Mouse (Mus musculus) embryonic facial prominence, embryonic 11.5 days (tissue): ENCODE data around the gene Lta. TPM values are rescaled to one million over a fixed set of nuclear protein-coding genes. Genes with fewer than 3 reads are reported as not detected.

Experiments
- ATAC-seq: fragments of 200-750 bp; cut with Nextera tagmentation; replicated peaks from 2 replicates; pipeline ENCODE4 v1.8.0; 2017; ENCODE audit warnings: low read depth; ENCODE audit not compliant: insufficient number of reproducible peaks, low FRiP score, low TSS enrichment
- DNase-seq: peaks from one replicate; pipeline ENCODE4 v3.0.0-alpha.2; 2015; ENCODE audit warnings: low spot score
- H3K27ac ChIP-seq: fragments of 300-500 bp; sonication (generic); replicated peaks from 2 replicates; pipeline ENCODE4 v1.5.1; 2014; ENCODE audit warnings: mild to moderate bottlenecking, low read depth, low read length, control low read depth
- H3K27me3 ChIP-seq: fragments of 300-500 bp; sonication (generic); 2 replicates; pipeline ENCODE4 v1.6.1; 2014; ENCODE audit warnings: mild to moderate bottlenecking, low read length, moderate library complexity, mixed read lengths; ENCODE audit not compliant: control insufficient read depth, insufficient read depth
- H3K36me3 ChIP-seq: fragments of 300-500 bp; sonication (generic); replicated peaks from 2 replicates; pipeline ENCODE4 v1.6.1; 2014; ENCODE audit warnings: low read depth, mild to moderate bottlenecking, low read length, moderate library complexity, mixed read lengths; ENCODE audit not compliant: control insufficient read depth, insufficient read depth
- H3K4me1 ChIP-seq: fragments of 300-500 bp; sonication (generic); 2 replicates; pipeline ENCODE4 v1.6.1; 2014; ENCODE audit warnings: low read length, mixed read lengths; ENCODE audit not compliant: control insufficient read depth, insufficient read depth
- H3K4me2 ChIP-seq: fragments of 300-500 bp; sonication (generic); 2 replicates; pipeline ENCODE4 v1.6.1; 2014; ENCODE audit warnings: low read depth, mild to moderate bottlenecking, control low read depth, low read length, moderate library complexity
- H3K4me3 ChIP-seq: fragments of 300-500 bp; sonication (generic); 2 replicates; pipeline ENCODE4 v1.5.1; 2014; ENCODE audit warnings: low read depth, low read length, control low read depth
- H3K9ac ChIP-seq: fragments of 300-500 bp; sonication (generic); replicated peaks from 2 replicates; pipeline ENCODE4 v1.6.1; 2014; ENCODE audit warnings: mild to moderate bottlenecking, control low read depth, low read length
- H3K9me3 ChIP-seq: fragments of 300-500 bp; sonication (generic); replicated peaks from 2 replicates; pipeline ENCODE4 v1.6.1; 2016; ENCODE audit warnings: mild to moderate bottlenecking, low read length, inconsistent platforms, mixed read lengths; ENCODE audit not compliant: control insufficient read depth
- WGBS: fragments of 180-500 bp; shearing (Covaris S2); extraction: QIAGEN DNeasy Blood & Tissue Kit; methylation state at CpG from one replicate; pipeline ENCODE4 v1.1.7; 2014; 5-methylcytosine and 5-hydroxymethylcytosine counted together
- polyA plus RNA-seq: library from polyadenylated mRNA; unstranded; fragments of >200 nt; fragmentation: Nextera tagmentation; extraction: Ambion mirVana; gene quantifications from 2 replicates; pipeline ENCODE4 v1.2.1, GENCODE M21; 2014

Gene Lta
- polyA plus RNA-seq, 1 experiment from 2014 or later, result not detected

- no peaks in the 10 kb centered on the region for H3K9me3 ChIP-seq
- 80% methylated on average over 14 of the region's 14 CpGs for WGBS
- no peak overlapping the region for H3K4me2 ChIP-seq
- no peaks in the 10 kb centered on the region for H3K27me3 ChIP-seq
- H3K4me3 ChIP-seq, result no peak overlapping the region
- no peak for DNase-seq
- no peak overlapping the region for H3K9ac ChIP-seq
- ATAC-seq, result no peak
- H3K36me3 ChIP-seq, result peaks cover 4% of the 10 kb centered on the region
- no peaks in the 10 kb centered on the region for H3K4me1 ChIP-seq
- no peak overlapping the region for H3K27ac ChIP-seq
Observed at GRCm38 (mm10) chr17:35226561-35227046, 21.5 kb upstream of the Lta start.

DNA sequence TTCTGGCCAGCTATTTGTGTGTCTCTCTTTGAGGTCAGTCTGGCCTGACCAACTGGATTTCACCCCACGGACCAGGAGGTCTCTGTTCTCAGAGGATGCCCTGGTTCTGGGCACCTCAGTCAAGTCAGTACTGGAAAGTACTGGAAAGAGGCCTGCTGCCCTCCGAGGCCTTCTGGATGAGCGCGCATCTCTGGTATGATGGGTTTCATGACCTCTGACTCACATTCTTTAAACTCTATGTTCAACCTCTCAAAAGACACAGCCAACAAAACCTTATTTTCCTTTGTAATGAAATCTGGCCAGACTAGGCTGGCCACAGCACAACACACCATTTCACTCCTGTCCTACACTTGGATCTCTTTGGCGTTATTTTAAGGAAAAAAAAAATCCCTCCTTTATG, 20.3 kb upstream of the Lta start:
- 98% methylated on average over 5 of the region's 5 CpGs for WGBS
- no peak for DNase-seq
- Histone ChIP-seq H3K4me2 (no peak overlapping the region), H3K9ac (no peak overlapping the region), H3K27ac (no peak overlapping the region), H3K4me1 (no peaks in the 10 kb centered on the region), H3K27me3 (no peaks in the 10 kb centered on the region), H3K36me3 (peaks cover 4% of the 10 kb centered on the region), H3K4me3 (no peak overlapping the region), H3K9me3 (no peaks in the 10 kb centered on the region)
- no peak for ATAC-seq

DNA sequence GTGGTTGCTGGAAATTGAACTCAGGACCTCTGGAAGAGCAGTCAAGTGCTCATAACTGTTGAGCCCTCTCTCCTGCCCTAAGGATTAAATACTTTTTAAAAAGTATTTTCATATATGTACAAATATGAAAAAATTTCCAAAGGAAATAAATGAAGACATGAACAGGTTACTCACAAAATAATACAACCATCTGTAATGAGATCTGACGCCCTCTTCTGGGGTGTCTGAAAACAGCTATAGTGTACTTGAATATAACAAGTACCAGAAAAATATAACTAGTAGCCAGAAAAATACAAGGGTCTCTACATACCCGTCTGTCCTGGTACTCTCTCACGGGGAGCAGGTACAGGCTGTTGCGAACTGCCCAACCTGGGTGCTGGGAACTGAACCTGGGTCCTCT, 19.5 kb upstream of the Lta start:
- no peaks in the 10 kb centered on the region for H3K27me3 ChIP-seq
- WGBS, result 87% methylated on average over 4 of the region's 4 CpGs

GRCm38 (mm10) chr17:35222299-35222698, 17.1 kb upstream of the Lta start:
- Histone ChIP-seq H3K27ac (no peak overlapping the region), H3K27me3 (no peaks in the 10 kb centered on the region), H3K9ac (no peak overlapping the region), H3K36me3 (peaks cover 4% of the 10 kb centered on the region; the same call in 1 of the 2 replicates), H3K9me3 (no peaks in the 10 kb centered on the region), H3K4me1 (no peaks in the 10 kb centered on the region), H3K4me2 (no peak overlapping the region), H3K4me3 (no peak overlapping the region)
- ATAC-seq (no peak), DNase-seq (no peak)
- WGBS, result 77% methylated on average over 6 of the region's 6 CpGs

More for the DNA sequence above, 19.5 kb upstream of the Lta start:
- H3K4me3 ChIP-seq, result no peak overlapping the region
- H3K9ac ChIP-seq, result no peak overlapping the region
- H3K4me1 ChIP-seq, result no peaks in the 10 kb centered on the region
- no peak overlapping the region for H3K4me2 ChIP-seq
- ATAC-seq, result no peak
- peaks cover 4% of the 10 kb centered on the region for H3K36me3 ChIP-seq
- H3K9me3 ChIP-seq, result no peaks in the 10 kb centered on the region
- DNase-seq, result no peak
- H3K27ac ChIP-seq, result no peak overlapping the region

GRCm38 (mm10) chr17:35220156-35220952, 15.2 kb upstream of the Lta start, which contains the start of gene Gm16181:
Gene Gm16181, plus strand, starts transcription at chr17:35220834.
- no peak for DNase-seq
- Histone ChIP-seq H3K4me3 (no peak within 1 kb of the TSS), H3K27ac (no peak within 1 kb of the TSS), H3K4me1 (no peaks in the 10 kb centered on the region), H3K36me3 (peaks cover 4% of the 10 kb centered on the region; the same call in 1 of the 2 replicates), H3K4me2 (no peak within 1 kb of the TSS), H3K27me3 (no peaks in the 10 kb centered on the region), H3K9ac (no peak within 1 kb of the TSS), H3K9me3 (no peaks in the 10 kb centered on the region)
- ATAC-seq, result no peak
- WGBS, result 79% methylated on average over 28 of the region's 28 CpGs

GRCm38 (mm10) chr17:35219601-35220041, 14.5 kb upstream of the Lta start:
- WGBS, result 84% methylated on average over 6 of the region's 6 CpGs
- ATAC-seq (no peak), DNase-seq (no peak)
- Histone ChIP-seq H3K9me3 (no peaks in the 10 kb centered on the region), H3K9ac (no peak overlapping the region), H3K36me3 (no peaks in the 10 kb centered on the region), H3K27me3 (no peaks in the 10 kb centered on the region), H3K4me1 (no peaks in the 10 kb centered on the region), H3K4me2 (no peak overlapping the region), H3K4me3 (no peak overlapping the region), H3K27ac (no peak overlapping the region)

- Histone ChIP-seq H3K27me3 (no peaks in the 10 kb centered on the region), H3K4me2 (no peak overlapping the region), H3K36me3 (no peaks in the 10 kb centered on the region), H3K9me3 (no peaks in the 10 kb centered on the region), H3K27ac (no peak overlapping the region), H3K9ac (no peak overlapping the region), H3K4me1 (no peaks in the 10 kb centered on the region), H3K4me3 (no peak overlapping the region)
- DNase-seq (no peak), ATAC-seq (no peak)
- WGBS, result 83% methylated on average over 18 of the region's 18 CpGs
Observed at GRCm38 (mm10) chr17:35218516-35219193, 13.5 kb upstream of the Lta start.

- Histone ChIP-seq H3K9ac (no peak overlapping the region), H3K27ac (no peak overlapping the region), H3K4me3 (no peak overlapping the region), H3K4me2 (no peak overlapping the region), H3K27me3 (no peaks in the 10 kb centered on the region), H3K4me1 (no peaks in the 10 kb centered on the region), H3K9me3 (no peaks in the 10 kb centered on the region), H3K36me3 (no peaks in the 10 kb centered on the region)
- ATAC-seq, result no peak
- no peak for DNase-seq
- WGBS, result 92% methylated on average over 5 of the region's 5 CpGs
Observed at GRCm38 (mm10) chr17:35213071-35213470, 7.9 kb upstream of the Lta start.
